Mouse (Mus musculus) olfactory bulb, adult 2 months (tissue): Measurements from ENCODE around the gene Plbd2.

Source experiments
- CTCF ChIP-seq: fragments of 200-500 bp; IDR thresholded peaks from 2 replicates; pipeline ENCODE4 v1.5.1; 2012; ENCODE audit warnings: low read depth, mild to moderate bottlenecking, low read length, moderate library complexity; ENCODE audit not compliant: insufficient read depth
- POLR2A ChIP-seq: fragments of 200-500 bp; IDR thresholded peaks from 2 replicates; pipeline ENCODE4 v1.6.1; 2012; ENCODE audit warnings: mild to moderate bottlenecking, low read depth, low read length, moderate library complexity; ENCODE audit not compliant: insufficient read depth

- TF ChIP-seq POLR2A (no peak), CTCF (no peak)
Measured at GRCm38 (mm10) chr5:120550137-120550536, 46.7 kb upstream of the Plbd2 start.
